Mouse (Mus musculus): ENCODE measurements around the gene Ndrg3. TPM values are rescaled to one million over a fixed set of nuclear protein-coding genes. Genes with fewer than 3 reads are reported as not detected.

Gene Ndrg3
- total RNA-seq, 2 experiments from 2014 or later, result 457 to 473 TPM

DNA sequence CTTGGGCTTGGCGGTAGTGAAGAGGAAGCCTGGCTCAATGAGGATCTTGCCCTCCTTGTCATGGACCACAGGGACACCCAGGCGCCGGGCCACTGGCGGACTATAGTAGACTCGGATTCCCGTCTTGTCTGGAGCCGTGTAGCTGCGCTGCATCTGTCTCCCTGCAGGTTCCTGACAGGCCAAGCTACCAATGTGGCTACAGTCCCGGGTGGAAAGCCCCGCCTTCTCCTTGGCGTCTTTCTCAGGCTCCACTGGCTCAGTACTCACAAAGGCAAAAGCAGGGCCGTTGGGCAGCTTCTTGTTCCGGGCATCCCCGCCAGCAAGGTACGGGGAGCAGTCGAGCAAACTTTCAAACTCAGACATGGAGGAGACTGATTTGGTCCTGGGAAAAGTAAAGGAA lies 29.3 kb upstream of the Ndrg3 start:
- Histone ChIP-seq H3K27ac (no peak overlapping the region), H3K4me3 (no peak overlapping the region)
- TF ChIP-seq CTCF (IDR thresholded peaks at IDR 0.05), result no peak
- intact Hi-C loops (cut with DNase I), result loop anchor here (10.0 kb wide), 1 partner anchor 236 kb away; no protein-coding TSS in a partner anchor
- no peak for DNase-seq (ENCODE audit: extremely low spot score in 1 of 2, low spot score in 2 of 2)

DNA sequence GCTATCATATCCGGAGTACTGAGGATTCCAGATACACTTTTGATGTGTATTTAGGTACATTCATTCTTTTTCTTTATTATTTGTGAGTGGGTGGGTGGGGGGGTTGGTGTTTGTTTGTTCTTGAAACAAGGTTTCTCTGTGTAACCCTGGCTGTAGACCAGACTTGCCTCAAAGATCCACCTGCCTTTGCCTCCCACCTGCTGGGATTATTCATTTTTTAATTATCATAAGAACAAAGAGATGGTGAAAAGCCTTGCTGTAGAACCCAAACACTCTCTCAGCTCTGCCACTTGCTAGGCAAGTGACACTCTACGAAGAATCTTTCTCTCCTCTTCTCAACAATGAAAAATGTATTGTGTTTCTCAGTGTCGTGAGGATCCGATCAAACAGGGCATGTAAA lies 27.4 kb upstream of the Ndrg3 start:
- intact Hi-C loops (cut with DNase I), result no loop called here
- Histone ChIP-seq H3K27ac (no peak overlapping the region), H3K4me3 (no peak overlapping the region)
- DNase-seq (ENCODE audit: extremely low spot score in 1 of 2, low spot score in 2 of 2), result no peak
- TF ChIP-seq CTCF (IDR thresholded peaks at IDR 0.05), result no peak

DNA sequence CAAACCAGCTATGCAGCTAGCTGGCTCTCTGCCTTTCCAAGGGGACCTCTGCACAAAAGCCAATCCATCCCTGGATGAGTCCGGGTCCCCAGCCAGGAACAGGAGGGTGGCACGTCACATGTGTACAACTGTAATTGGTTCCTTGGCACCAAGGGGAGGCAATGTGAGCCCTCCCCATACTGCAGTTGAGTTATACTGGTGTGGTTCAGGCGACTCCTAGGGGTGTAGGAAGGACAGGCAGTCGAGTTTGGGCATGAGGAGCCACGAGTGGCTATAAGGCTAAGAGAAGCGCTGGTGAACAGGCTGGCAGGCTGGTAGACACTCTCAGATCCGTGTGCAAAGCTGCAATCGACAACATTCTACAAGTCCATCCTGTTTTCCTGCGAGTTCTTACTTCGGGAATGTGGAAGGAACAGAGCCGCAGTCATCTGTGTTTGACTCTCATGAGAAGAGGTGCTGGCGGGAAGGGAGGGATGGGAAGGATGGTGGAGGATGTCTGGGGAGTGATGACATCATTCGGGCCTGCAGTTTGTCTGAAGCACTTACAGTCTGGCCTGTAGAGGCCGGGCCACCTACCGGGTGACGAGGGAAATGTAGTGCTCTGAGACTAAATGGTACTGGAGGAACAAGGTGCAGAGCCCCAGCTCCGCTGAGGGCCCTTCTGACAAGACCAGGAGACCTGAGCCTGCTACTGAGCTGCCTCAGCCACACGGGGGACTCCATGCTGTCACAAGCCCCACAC lies 24.8 kb upstream of the Ndrg3 start:
- DNase-seq (ENCODE audit: extremely low spot score in 1 of 2, low spot score in 2 of 2), result no peak
- no peak overlapping the region for H3K4me3 ChIP-seq
- no peak overlapping the region for H3K27ac ChIP-seq
- TF ChIP-seq CTCF (IDR thresholded peaks at IDR 0.05), result peak; percentile 5
- intact Hi-C loops (cut with DNase I), result no loop called here

DNA sequence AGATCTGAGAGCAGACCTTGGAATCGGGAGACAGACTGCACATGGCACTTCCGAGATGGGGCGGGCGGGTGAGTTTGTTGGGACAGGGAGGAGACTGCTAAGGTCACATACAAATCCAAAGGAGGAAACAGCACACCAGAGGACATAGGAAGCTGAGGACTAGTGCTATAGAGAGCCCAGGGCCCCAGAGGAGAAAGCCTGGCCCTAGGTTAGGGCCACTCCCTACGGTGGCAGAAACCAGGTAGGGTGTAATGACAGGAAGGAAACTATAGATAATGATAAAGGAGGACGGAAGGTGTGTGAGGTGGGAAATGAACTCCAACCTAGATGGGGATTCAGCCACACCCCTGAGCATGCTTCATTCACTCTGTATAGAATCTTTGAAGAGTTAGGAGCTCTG lies 20.5 kb upstream of the Ndrg3 start:
- intact Hi-C loops (cut with DNase I), result no loop called here
- no peak for TF ChIP-seq CTCF (IDR thresholded peaks at IDR 0.05)
- no peak for DNase-seq (ENCODE audit: extremely low spot score in 1 of 2, low spot score in 2 of 2)
- Histone ChIP-seq H3K27ac (no peak overlapping the region), H3K4me3 (no peak overlapping the region)

DNA sequence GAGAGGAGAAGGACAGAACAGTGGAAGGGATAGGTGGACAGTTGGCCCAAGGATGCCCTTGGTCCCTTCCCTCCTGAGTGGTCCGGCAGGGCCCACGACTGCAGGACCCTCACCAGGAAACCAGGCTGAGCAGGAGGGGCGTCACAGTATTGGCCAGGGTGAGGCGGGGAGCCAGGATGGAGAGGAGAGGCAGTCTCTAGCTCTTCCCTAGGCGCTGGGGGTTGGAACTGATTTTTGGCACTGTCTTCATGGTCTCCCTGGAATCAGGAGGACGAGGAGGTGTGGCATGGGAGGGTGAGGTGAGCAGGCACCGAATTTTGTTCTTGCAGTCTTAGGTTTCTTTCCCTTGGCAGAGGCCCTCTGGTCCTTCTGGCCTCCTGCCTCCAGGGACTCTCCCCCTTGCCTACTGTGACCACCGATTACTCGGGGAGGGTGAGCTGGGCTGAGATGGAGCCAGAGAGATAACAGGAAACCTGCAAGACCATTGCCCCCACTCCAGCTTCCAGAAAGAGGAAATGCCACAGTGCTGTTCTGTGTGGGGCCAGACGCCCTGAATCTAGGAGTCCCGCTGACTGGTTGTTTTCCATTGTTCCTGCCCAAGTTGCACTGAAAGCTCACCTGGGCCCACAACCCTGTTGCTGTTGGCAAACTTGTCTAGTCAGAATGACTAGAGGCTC lies 18.9 kb upstream of the Ndrg3 start:
- no peak for DNase-seq (ENCODE audit: extremely low spot score in 1 of 2, low spot score in 2 of 2)
- intact Hi-C loops (cut with DNase I), result no loop called here
- H3K27ac ChIP-seq, result no peak overlapping the region
- no peak overlapping the region for H3K4me3 ChIP-seq
- no peak for TF ChIP-seq CTCF (IDR thresholded peaks at IDR 0.05)

DNA sequence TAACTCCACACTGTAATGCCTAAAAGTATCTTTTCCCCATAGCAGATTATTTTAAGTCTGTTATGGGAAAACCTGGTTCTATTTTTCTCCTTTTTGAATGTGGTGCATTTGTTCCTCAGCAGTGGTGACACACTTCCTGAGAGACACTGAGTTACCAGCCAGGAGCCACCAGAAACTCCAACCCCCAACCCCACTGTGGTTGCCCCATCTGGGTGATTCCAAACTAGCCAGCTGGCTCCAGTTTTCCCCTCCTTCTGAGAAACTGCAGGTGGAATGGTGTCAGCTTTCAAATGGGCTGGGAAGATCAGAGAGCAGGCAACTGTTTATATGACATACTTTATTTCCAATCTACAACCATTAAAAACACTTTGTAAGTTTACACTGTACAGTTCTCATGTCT lies 18.3 kb upstream of the Ndrg3 start:
- intact Hi-C loops (cut with DNase I), result no loop called here
- Histone ChIP-seq H3K4me3 (no peak overlapping the region), H3K27ac (no peak overlapping the region)
- TF ChIP-seq CTCF (IDR thresholded peaks at IDR 0.05), result no peak
- no peak for DNase-seq (ENCODE audit: extremely low spot score in 1 of 2, low spot score in 2 of 2)

DNA sequence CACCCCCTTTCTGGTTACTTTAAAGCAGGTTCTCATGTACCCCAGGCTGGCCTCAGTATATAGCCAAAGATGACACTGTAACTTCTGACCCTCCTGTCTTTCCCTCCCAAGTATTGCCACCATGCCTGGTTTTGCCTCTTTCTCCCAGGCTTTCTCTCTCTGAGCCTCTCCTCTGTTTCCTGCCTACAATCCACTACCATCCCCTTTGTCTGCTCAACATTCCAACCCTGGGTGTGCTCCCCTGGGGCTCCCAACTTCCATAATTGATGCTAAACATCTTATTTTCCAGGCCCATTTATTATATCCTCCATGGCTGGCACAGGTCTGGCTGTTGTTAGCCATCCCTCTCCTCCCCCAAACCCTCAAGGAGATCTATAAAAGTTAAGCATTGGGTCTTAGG lies 16.7 kb upstream of the Ndrg3 start:
- intact Hi-C loops (cut with DNase I), result no loop called here
- Histone ChIP-seq H3K4me3 (no peak overlapping the region), H3K27ac (no peak overlapping the region)
- TF ChIP-seq CTCF (IDR thresholded peaks at IDR 0.05), result no peak
- no peak for DNase-seq (ENCODE audit: extremely low spot score in 1 of 2, low spot score in 2 of 2)

DNA sequence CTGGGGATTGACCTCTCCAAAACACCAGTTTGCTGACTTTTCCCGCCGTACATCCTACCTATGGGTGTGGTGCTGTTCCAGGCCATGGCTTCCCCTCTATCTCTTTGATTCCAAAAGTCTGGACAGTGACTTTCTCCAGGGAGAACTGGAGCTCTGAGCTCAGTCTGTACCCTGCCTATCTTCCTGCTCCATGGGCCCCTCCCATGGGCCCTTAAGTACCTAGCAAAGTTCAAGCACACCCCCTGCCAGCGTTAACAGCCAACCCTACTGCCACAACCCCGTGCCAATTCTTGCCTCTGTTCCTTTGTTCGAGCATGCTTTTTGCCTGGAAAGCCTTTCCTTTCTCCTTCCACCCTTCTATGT lies 15.4 kb upstream of the Ndrg3 start:
- H3K27ac ChIP-seq, result peak overlapping the region; percentile 86
- H3K4me3 ChIP-seq, result peak overlapping the region; percentile 60
- TF ChIP-seq CTCF (IDR thresholded peaks at IDR 0.05), result no peak
- intact Hi-C loops (cut with DNase I), result no loop called here
- no peak for DNase-seq (ENCODE audit: extremely low spot score in 1 of 2, low spot score in 2 of 2)

DNA sequence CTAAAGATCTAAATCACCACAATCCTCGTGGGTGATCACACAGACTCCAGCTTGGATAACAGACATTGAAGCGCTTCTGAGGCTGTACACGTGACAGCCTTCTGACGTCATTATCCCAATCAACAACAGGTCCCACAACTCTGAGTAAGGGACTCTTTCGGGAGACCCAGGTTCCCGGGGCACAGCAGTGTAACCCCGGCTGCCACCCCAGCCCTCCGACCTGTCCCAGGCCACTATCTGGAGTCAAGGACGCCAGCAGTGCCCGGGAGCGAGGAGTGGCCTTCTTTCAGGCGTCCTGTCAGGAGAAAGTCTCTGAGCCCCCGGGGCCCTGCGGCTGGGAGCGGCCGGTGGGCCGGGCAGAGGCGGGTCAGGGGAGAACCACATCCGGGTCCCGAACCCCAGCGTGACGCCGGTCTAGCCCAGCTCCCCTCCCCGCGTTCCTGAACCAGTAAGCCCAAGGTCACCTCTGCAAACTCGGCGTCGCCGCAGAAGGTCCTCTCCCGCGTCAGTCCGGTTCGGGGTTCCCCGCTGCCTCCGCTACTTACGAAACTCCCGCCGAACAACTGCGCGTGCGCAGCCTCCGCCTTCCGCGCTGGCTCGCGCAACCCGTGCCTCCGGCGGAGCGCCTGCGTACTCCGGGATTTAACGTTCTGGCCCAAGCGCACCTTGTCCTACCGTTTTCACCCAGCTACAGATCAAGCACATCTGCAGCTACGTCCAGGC lies 14.8 kb upstream of the Ndrg3 start, which contains the start of gene Dsn1:
Gene Dsn1 (minus strand): TSS at position 644 of the 723 bp plus-strand sequence.
- Histone ChIP-seq H3K4me3 (peak within 1 kb of the TSS; percentile 60), H3K27ac (peak within 1 kb of the TSS; percentile 86)
- TF ChIP-seq CTCF (IDR thresholded peaks at IDR 0.05), result no peak; the same call in 1 of the 2 replicates
- intact Hi-C loops (cut with DNase I), result no loop called here
- peak; percentile 88 to 89 for DNase-seq (ENCODE audit: extremely low spot score in 1 of 2, low spot score in 2 of 2)

DNA sequence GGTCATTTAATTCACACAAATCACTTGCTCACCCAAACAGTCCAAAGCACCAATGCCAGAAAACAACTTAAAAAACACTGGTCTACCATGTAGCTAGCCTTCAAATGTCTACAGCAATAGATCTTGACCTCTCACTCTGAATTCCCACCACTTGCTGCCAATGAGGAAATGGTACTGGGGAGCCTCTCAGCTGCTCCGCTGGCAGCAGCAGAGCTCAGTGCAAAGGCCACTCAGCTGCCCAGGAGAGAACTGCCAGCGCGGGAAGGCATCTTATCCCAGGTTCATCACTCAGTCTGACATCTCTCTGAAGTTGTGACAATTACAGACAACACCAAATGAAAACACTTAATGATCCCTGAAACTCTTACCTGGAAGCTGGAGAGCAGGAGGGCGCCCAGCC lies 10.5 kb upstream of the Ndrg3 start:
- no peak for DNase-seq (ENCODE audit: extremely low spot score in 1 of 2, low spot score in 2 of 2)
- intact Hi-C loops (cut with DNase I), result no loop called here
- no peak overlapping the region for H3K4me3 ChIP-seq
- no peak overlapping the region for H3K27ac ChIP-seq
- TF ChIP-seq CTCF (IDR thresholded peaks at IDR 0.05), result no peak

DNA sequence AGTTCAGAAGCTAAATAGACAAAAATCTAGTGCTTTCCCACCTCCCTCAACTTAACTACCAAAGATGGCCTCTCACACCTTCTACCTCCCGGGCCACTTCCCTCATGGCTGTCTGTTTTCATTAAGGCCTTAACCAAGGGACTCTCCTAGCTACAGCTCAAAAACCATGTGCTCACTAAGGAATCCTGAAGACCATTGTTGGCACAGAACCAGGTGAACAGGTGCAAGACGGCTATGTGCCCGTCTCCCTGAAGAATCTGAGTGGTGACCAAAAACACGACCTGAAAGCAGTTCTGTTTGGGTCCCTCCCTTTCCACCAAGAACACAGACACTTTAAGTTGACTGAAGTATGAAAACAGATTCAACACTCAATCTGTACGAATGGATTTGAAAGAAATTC lies 6.4 kb upstream of the Ndrg3 start:
- TF ChIP-seq CTCF (IDR thresholded peaks at IDR 0.05), result no peak
- H3K4me3 ChIP-seq, result no peak overlapping the region
- intact Hi-C loops (cut with DNase I), result loop anchor here (5.0 kb wide), 1 partner anchor 191 kb away; no protein-coding TSS in a partner anchor
- DNase-seq (ENCODE audit: extremely low spot score in 1 of 2, low spot score in 2 of 2), result no peak
- no peak overlapping the region for H3K27ac ChIP-seq

DNA sequence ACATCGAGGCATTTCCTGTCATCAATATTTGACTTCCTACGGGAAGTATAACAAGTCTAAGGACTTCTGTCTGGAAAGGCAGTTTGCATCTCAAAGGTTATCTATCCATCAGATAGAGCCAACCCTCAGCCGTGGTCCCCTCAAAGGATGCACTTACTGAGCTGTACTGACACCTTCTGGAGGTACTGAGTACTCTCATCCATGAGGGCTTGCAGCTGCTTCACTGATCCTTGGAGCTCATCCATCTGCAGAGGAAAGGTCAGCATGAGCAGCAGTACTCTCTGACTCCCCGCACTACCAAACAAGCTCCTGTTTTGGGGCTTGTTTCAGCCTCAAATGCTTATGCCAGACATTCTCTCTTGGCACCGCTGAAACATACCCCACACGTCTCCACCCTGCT lies 4.7 kb upstream of the Ndrg3 start:
- intact Hi-C loops (cut with DNase I), result loop anchor here (1.0 to 5.0 kb wide), 3 partner anchors 91 to 189 kb away; no protein-coding TSS in a partner anchor
- no peak overlapping the region for H3K4me3 ChIP-seq
- no peak overlapping the region for H3K27ac ChIP-seq
- peak; percentile 41 to 54 for DNase-seq (ENCODE audit: extremely low spot score in 1 of 2, low spot score in 2 of 2)
- peak; percentile 87 for TF ChIP-seq CTCF (IDR thresholded peaks at IDR 0.05)

All from left cerebral cortex, adult 2 months (tissue).